In the genomic region with DNA sequence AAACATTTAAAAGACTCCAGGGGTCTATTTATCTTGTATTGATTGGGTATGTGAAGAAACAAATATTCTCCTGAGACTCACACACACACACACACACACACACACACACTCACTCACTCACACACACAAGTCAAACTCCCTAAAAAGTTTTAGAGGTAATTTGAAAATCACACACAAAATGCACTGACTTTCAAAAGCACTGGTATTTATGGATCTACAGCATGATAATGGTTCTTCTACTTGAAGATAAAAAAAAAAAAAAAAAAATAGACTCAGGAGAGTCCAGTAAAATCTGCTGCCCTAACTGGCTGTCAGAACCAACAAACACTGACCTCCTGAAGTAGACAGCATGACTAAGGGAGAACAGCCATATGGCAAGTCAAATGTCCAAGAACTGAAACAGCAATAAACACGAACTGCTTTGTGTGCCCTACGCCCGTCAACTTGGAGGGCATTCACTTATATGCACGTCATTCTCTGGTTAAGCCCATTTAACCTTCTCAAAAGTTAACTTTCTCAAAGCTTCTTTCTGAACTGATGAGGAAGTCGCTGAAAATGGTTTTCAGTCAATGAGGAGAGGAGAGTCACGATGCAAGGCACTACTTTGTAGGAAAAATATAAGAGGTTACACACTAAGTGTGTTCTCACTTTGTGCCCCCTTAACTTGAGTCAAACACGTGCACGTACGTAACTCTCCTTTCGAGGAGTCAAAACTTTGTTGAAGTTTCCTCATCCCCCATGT, we compare ENCODE assay signal across 8 mouse cellular contexts. TPM values are rescaled to one million over a fixed set of nuclear protein-coding genes. Genes with fewer than 3 reads are reported as not detected.
DNase-seq lines count a peak whose midpoint lies in the region; ATAC-seq lines count a peak whose summit lies in the region.

No protein-coding gene starts in this region.

- H3K27ac ChIP-seq in forebrain, embryonic 10.5 days = no peak overlapping the region
- H3K27ac ChIP-seq in liver, embryonic 11.5 days (ENCODE audit: low read depth, low read length) = no peak overlapping the region

- peaks cover 5% of the 10 kb centered on the region; the same call in 1 of the 2 replicates for H3K27me3 ChIP-seq in forebrain, embryonic 10.5 days (ENCODE audit: poor library complexity, severe bottlenecking)
- H3K27me3 ChIP-seq in liver, embryonic 11.5 days (replicated peaks; ENCODE audit: control insufficient read depth, insufficient read depth, low read length) = no peaks in the 10 kb centered on the region

- peak; percentile 18 for DNase-seq in cerebellum, adult 9-11 months
- no peak for DNase-seq in cerebellum, postnatal 36 days
- DNase-seq in 416B (ENCODE audit: low read depth) = peak; percentile 71
- DNase-seq in forebrain, embryonic 10.5 days (ENCODE audit: extremely low spot score, low spot score) = no peak
- DNase-seq in liver, embryonic 11.5 days (ENCODE audit: low spot score) = no peak
- DNase-seq in embryo, embryonic 10 days (ENCODE audit: low spot score) = no peak
- DNase-seq in urinary bladder, postnatal 14 days (ENCODE audit: low spot score) = no peak
- DNase-seq in kidney, adult 8-10 months = no peak

- H3K4me2 ChIP-seq in liver, embryonic 11.5 days = peak overlapping the region; percentile 91

- H3K9me3 ChIP-seq in forebrain, embryonic 10.5 days = no peaks in the 10 kb centered on the region
- no peaks in the 10 kb centered on the region for H3K9me3 ChIP-seq in liver, embryonic 11.5 days (ENCODE audit: control insufficient read depth, low read length)

- ATAC-seq in liver, embryonic 11.5 days (replicated peaks; ENCODE audit: low FRiP score) = no peak

- 68% methylated on average over 10 of the region's 10 CpGs for WGBS in forebrain, embryonic 10.5 days
- WGBS in liver, embryonic 11.5 days = 44% methylated on average over 10 of the region's 10 CpGs

- H3K4me3 ChIP-seq in forebrain, embryonic 10.5 days = peak overlapping the region; percentile 75
- peak overlapping the region; percentile 78 for H3K4me3 ChIP-seq in liver, embryonic 11.5 days (ENCODE audit: low read depth, low read length)

- no peaks in the 10 kb centered on the region for H3K36me3 ChIP-seq in forebrain, embryonic 10.5 days (replicated peaks)
- no peaks in the 10 kb centered on the region for H3K36me3 ChIP-seq in liver, embryonic 11.5 days (ENCODE audit: control insufficient read depth, insufficient read depth, low read length)

- H3K9ac ChIP-seq in liver, embryonic 11.5 days (ENCODE audit: low read depth, low read length) = peak overlapping the region; percentile 80

- H3K4me1 ChIP-seq in forebrain, embryonic 10.5 days = peaks cover 33% of the 10 kb centered on the region
- peaks cover 2% of the 10 kb centered on the region; the same call in 1 of the 2 replicates for H3K4me1 ChIP-seq in liver, embryonic 11.5 days (replicated peaks; ENCODE audit: control insufficient read depth, insufficient read depth, low read length)

RNA-seq across cellular contexts. Expression of a gene that starts 1.0 kb away (rescaled TPM):
- 6.8 and 8.5 TPM in 2 replicates for polyA plus RNA-seq in forebrain, embryonic 10.5 days (2016; fragmentation: Nextera tagmentation; extraction: Ambion mirVana)
- 6.3 and 6.7 TPM in 2 replicates for polyA plus RNA-seq in liver, embryonic 11.5 days (2014; fragmentation: Nextera tagmentation; extraction: Ambion mirVana)

Comparison
In these comparisons a context has a peak if more than half of its experiments do, and no peak if none do; other contexts are left out.
1. DNase-seq: peak in cerebellum, adult 9-11 months (single experiment) and 416B (single experiment); none in cerebellum, postnatal 36 days (0 of 2), forebrain, embryonic 10.5 days (single experiment), liver, embryonic 11.5 days (single experiment), embryo, embryonic 10 days (single experiment), urinary bladder, postnatal 14 days (single experiment) and kidney, adult 8-10 months (0 of 2).